Mouse (Mus musculus): ENCODE results near the gene Chad. TPM values are rescaled to one million over a fixed set of nuclear protein-coding genes. Genes with fewer than 3 reads are reported as not detected.

Chad gene
- polyA plus RNA-seq, 1 experiment from 2014 or later = 29.0 TPM

- H3K9me3 ChIP-seq (ENCODE audit: low read length) = no peaks in the 10 kb centered on the region
- 77% methylated on average over 4 of the region's 4 CpGs for WGBS
- TF ChIP-seq EP300 (IDR thresholded peaks at IDR 0.05) (no peak), CTCF (IDR thresholded peaks at IDR 0.05) (no peak)
- no peak overlapping the region for H3K9ac ChIP-seq (replicated peaks; ENCODE audit: low read depth)
- H3K36me3 ChIP-seq (ENCODE audit: insufficient read depth, low read length) = no peaks in the 10 kb centered on the region
- H3K27me3 ChIP-seq (replicated peaks; ENCODE audit: insufficient read depth, low read length) = no peaks in the 10 kb centered on the region
- no peak overlapping the region for H3K4me3 ChIP-seq (ENCODE audit: low read depth, low read length)
- no peak overlapping the region for H3K27ac ChIP-seq (ENCODE audit: low read length)
- no peak overlapping the region for H3K4me2 ChIP-seq (replicated peaks; ENCODE audit: low read depth, low read length)
- ATAC-seq (no peak), DNase-seq (ENCODE audit: low spot score) (no peak)
- peaks cover 3% of the 10 kb centered on the region; the same call in 1 of the 2 replicates for H3K4me1 ChIP-seq (ENCODE audit: insufficient read depth, low read depth, low read length)
Observed at GRCm38 (mm10) chr11:94597319-94597718, 32.5 kb downstream of the Chad start.

- 70% methylated on average over 6 of the region's 6 CpGs for WGBS
- DNase-seq (ENCODE audit: low spot score) (no peak), ATAC-seq (no peak)
- Histone ChIP-seq H3K4me2 (replicated peaks; ENCODE audit: low read depth, low read length) (no peak overlapping the region), H3K4me3 (ENCODE audit: low read depth, low read length) (no peak overlapping the region), H3K9me3 (ENCODE audit: low read length) (no peaks in the 10 kb centered on the region), H3K27me3 (replicated peaks; ENCODE audit: insufficient read depth, low read length) (no peaks in the 10 kb centered on the region), H3K9ac (replicated peaks; ENCODE audit: low read depth) (no peak overlapping the region), H3K36me3 (ENCODE audit: insufficient read depth, low read length) (no peaks in the 10 kb centered on the region), H3K4me1 (ENCODE audit: insufficient read depth, low read depth, low read length) (peaks cover 3% of the 10 kb centered on the region; the same call in 1 of the 2 replicates), H3K27ac (ENCODE audit: low read length) (no peak overlapping the region)
- TF ChIP-seq EP300 (IDR thresholded peaks at IDR 0.05) = no peak
- peak; percentile 34 for TF ChIP-seq CTCF (IDR thresholded peaks at IDR 0.05)
Observed at GRCm38 (mm10) chr11:94598437-94599120, 33.7 kb downstream of the Chad start.

GRCm38 (mm10) chr11:94600447-94600846 lies 35.6 kb downstream of the Chad start:
- TF ChIP-seq CTCF (IDR thresholded peaks at IDR 0.05) (no peak), EP300 (IDR thresholded peaks at IDR 0.05) (no peak)
- no peak overlapping the region for H3K4me2 ChIP-seq (replicated peaks; ENCODE audit: low read depth, low read length)
- no peak for DNase-seq (ENCODE audit: low spot score)
- H3K4me3 ChIP-seq (ENCODE audit: low read depth, low read length) = no peak overlapping the region
- H3K9me3 ChIP-seq (ENCODE audit: low read length) = no peaks in the 10 kb centered on the region
- no peak overlapping the region for H3K27ac ChIP-seq (ENCODE audit: low read length)
- ATAC-seq = no peak
- H3K36me3 ChIP-seq (ENCODE audit: insufficient read depth, low read length) = no peaks in the 10 kb centered on the region
- peaks cover 3% of the 10 kb centered on the region; the same call in 1 of the 2 replicates for H3K4me1 ChIP-seq (ENCODE audit: insufficient read depth, low read depth, low read length)
- no peaks in the 10 kb centered on the region for H3K27me3 ChIP-seq (replicated peaks; ENCODE audit: insufficient read depth, low read length)
- H3K9ac ChIP-seq (replicated peaks; ENCODE audit: low read depth) = no peak overlapping the region
- WGBS = 92% methylated on average over 7 of the region's 7 CpGs

GRCm38 (mm10) chr11:94601321-94602281 lies 36.8 kb downstream of the Chad start, which contains the start of gene Acsf2:
Gene Acsf2 (minus strand): TSS chr11:94601871.
- no peaks in the 10 kb centered on the region for H3K36me3 ChIP-seq (ENCODE audit: insufficient read depth, low read length)
- no peaks in the 10 kb centered on the region for H3K27me3 ChIP-seq (replicated peaks; ENCODE audit: insufficient read depth, low read length)
- TF ChIP-seq EP300 (IDR thresholded peaks at IDR 0.05) (no peak), CTCF (IDR thresholded peaks at IDR 0.05) (no peak)
- no peaks in the 10 kb centered on the region for H3K9me3 ChIP-seq (ENCODE audit: low read length)
- H3K9ac ChIP-seq (replicated peaks; ENCODE audit: low read depth) = peak within 1 kb of the TSS; percentile 48
- ATAC-seq (peak; percentile 94), DNase-seq (ENCODE audit: low spot score) (peak; percentile 82)
- H3K4me1 ChIP-seq (ENCODE audit: insufficient read depth, low read depth, low read length) = peaks cover 3% of the 10 kb centered on the region; the same call in 1 of the 2 replicates
- H3K4me2 ChIP-seq (replicated peaks; ENCODE audit: low read depth, low read length) = peak within 1 kb of the TSS; percentile 75
- 8% methylated on average over 32 of the region's 52 CpGs for WGBS
- H3K27ac ChIP-seq (ENCODE audit: low read length) = peak within 1 kb of the TSS; percentile 51; the same call in 1 of the 2 replicates
- peak within 1 kb of the TSS; percentile 54 for H3K4me3 ChIP-seq (ENCODE audit: low read depth, low read length)

- WGBS = 64% methylated on average over 11 of the region's 11 CpGs
- TF ChIP-seq CTCF (IDR thresholded peaks at IDR 0.05) (no peak), EP300 (IDR thresholded peaks at IDR 0.05) (no peak)
- no peak overlapping the region for H3K27ac ChIP-seq (ENCODE audit: low read length)
- H3K36me3 ChIP-seq (ENCODE audit: insufficient read depth, low read length) = no peaks in the 10 kb centered on the region
- no peak for DNase-seq (ENCODE audit: low spot score)
- no peak for ATAC-seq
- no peaks in the 10 kb centered on the region for H3K27me3 ChIP-seq (replicated peaks; ENCODE audit: insufficient read depth, low read length)
- H3K9me3 ChIP-seq (ENCODE audit: low read length) = no peaks in the 10 kb centered on the region
- H3K4me3 ChIP-seq (ENCODE audit: low read depth, low read length) = no peak overlapping the region
- peak overlapping the region; percentile 75 for H3K4me2 ChIP-seq (replicated peaks; ENCODE audit: low read depth, low read length)
- 0 out of 2 replicates have a peak overlapping the region, but pooled peaks have one; percentile 48 for H3K9ac ChIP-seq (replicated peaks; ENCODE audit: low read depth)
- peaks cover 3% of the 10 kb centered on the region; the same call in 1 of the 2 replicates for H3K4me1 ChIP-seq (ENCODE audit: insufficient read depth, low read depth, low read length)
Observed at GRCm38 (mm10) chr11:94602356-94602955, 37.6 kb downstream of the Chad start.
